Mouse (Mus musculus) right cerebral cortex, postnatal 10 days (tissue): ENCODE measurements around the gene Gid4.
"Not testable (repeated sequence)": the region's sequence is repeated elsewhere in the genome, so short reads cannot be mapped to it uniquely, and the experiment has no call there.

Source experiments
- DNase-seq, 2 experiments: peaks; one replicate each; pipeline ENCODE4 v3.0.0; 2021; ENCODE audit warnings: low spot score in 2 of 2

Gid4 gene

GRCm38 (mm10) chr11:60433501-60433900, 16.6 kb downstream of the Gid4 start:
- no peak for DNase-seq

GRCm38 (mm10) chr11:60435133-60435532, 18.2 kb downstream of the Gid4 start:
- DNase-seq = no peak

DNA sequence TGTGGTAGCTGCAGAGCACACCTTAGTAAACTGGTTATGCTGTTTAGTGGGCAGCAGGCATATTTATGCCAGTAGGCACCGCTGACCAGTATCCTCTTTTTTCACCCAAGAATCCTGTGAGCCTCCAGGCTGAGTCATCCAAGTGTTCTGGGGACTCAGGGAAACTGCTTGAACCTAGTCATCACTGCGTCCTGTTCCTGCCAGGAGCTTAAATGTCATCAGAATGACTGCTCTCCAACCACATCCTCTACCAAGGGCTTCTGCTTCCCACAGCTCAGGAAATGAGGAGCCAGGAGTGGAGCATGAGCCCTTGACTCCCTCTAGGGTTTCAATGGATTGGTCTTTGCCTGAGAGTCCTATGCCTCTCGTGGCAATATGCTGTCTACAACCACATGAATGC, 19.7 kb downstream of the Gid4 start:
- no peak for DNase-seq

DNA sequence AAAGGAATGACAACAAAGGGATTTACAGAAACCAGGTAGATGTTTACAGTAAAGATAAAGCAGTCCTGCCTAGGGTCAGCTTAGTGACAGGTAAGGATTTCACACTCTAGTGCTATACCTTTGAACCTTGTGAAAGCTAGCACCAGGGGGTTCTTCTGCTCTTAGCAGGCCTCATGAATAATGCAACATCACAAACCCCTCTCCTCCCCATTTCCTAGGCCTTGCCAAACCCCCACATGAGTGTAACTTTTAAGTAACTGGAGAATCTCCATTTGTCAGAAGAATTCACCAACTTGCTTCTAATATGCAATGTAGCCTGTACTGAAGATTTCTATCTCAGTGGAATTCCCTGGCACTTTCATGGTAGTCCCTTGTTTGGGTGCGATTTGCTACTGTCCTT, 22.7 kb downstream of the Gid4 start:
- not testable (repeated sequence) for DNase-seq

- no peak for DNase-seq
Measured at GRCm38 (mm10) chr11:60440176-60440575, 23.2 kb downstream of the Gid4 start.

DNA sequence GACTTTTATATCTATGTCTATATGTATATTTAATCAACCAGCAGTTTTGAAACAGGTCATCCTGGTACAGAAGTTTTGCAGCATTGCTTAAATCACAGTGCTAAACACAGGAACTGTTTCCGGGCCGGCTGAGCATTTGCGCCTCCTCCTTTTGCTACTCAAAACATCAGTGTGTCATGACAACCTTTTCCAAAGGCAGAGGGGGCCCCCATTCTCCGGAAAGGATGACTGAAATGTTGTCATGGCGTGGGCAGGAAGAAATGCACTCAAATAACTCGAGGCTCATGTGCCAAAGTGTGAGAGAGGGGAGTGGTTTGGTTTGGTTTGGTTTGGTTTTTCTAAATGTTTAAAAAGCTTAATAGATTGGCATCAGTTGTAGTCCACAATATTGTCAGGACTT, 26.0 kb downstream of the Gid4 start:
- DNase-seq = no peak

DNA sequence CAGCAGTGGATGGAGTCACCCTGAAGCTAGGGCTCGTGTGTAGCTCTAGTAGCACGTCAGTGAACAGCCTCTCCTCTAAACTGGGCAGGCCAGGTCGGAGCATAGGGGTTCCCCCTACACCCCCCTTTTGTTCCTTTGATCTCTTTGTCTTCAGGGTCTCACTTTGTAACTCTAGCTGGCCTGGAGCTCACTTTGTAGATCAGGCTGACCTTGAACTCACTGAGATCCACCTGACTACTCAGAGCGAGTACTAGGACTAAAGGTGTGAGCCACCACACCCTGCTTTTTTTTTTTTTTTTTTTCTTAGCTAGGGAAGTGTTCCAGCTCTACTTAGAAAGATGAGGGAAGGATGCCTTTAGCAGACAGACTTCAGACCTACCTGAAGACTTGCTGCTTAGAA, 27.1 kb downstream of the Gid4 start:
- DNase-seq = no peak

- DNase-seq = peak; percentile 93 to 95
Measured at GRCm38 (mm10) chr11:60454080-60454744, 37.3 kb downstream of the Gid4 start, which contains the start of gene Drg2. Drg2 (plus strand) TSS chr11:60454591.

DNA sequence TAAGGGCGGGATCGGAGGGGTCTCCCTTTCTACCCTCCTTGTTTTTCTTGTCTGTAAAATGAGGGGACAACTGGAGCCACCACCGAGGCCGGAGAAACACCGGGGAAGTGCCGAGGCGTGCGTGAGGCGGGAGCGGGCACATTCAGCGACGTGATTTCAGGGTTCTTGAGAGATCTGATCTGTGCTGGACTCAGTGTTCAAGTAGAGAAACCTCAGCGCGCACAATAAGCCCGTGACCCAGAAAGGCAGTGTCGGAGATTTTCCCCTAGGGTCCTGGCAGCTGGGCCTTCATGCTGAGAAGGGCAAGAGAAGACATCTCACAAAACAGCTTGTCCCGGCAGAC, 37.8 kb downstream of the Gid4 start:
- no peak for DNase-seq

- DNase-seq = no peak
Measured at GRCm38 (mm10) chr11:60457973-60458372, 41.0 kb downstream of the Gid4 start.

GRCm38 (mm10) chr11:60465943-60466380, 49.0 kb downstream of the Gid4 start:
- no peak for DNase-seq

DNA sequence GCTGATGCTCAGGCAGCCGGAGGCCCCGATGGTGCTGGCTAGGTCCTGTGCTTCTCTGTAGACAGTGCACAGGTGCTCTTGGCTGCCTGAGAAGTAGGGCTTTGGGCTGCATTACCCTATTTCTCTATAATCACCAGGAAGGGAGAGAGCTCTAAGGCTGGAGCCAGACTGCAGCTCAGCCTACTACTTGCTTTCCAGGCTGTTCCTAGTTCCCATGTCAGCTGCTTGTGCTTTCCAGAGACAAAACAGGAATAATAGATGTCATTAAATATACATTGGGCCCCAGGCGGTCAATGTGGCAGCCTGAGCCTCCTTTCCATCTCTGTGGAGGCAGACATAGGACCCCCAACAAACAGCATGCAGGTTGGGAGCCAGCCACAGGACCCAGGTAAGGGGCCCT, 52.1 kb downstream of the Gid4 start, which contains the start of gene Myo15:
TSS of gene Myo15 (plus strand) at position 301 of the 400 bp plus-strand sequence.
- no peak for DNase-seq

- DNase-seq = no peak
Measured at GRCm38 (mm10) chr11:60470743-60471142, 53.8 kb downstream of the Gid4 start.

- no peak for DNase-seq
Measured at GRCm38 (mm10) chr11:60474534-60474933, 57.6 kb downstream of the Gid4 start.

- no peak for DNase-seq
Measured at GRCm38 (mm10) chr11:60475668-60476362, 58.9 kb downstream of the Gid4 start.

DNA sequence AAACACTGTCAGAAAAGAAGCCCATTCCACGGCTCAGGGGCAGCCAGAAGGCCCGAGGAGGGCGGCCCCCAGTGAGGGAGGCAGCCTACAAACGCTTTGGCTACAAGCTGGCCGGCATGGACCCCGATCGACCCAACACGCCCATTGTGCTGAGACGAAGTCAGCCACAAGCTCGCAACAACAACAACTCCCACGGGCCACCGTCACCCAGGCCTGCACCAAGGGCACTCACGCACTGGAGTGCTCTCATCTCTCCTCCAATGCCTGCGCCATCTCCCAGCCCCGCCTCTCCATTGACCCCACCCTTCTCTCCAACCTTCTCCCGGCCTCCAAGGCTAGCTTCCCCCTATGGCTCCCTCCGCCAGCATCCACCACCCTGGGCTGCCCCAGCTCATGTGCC, 61.2 kb downstream of the Gid4 start:
- DNase-seq = no peak

- DNase-seq = no peak
Measured at GRCm38 (mm10) chr11:60486267-60486666, 69.3 kb downstream of the Gid4 start.

GRCm38 (mm10) chr11:60492726-60493125, 75.8 kb downstream of the Gid4 start:
- DNase-seq = no peak

GRCm38 (mm10) chr11:60495692-60496091, 78.7 kb downstream of the Gid4 start:
- DNase-seq = no peak
